Mouse (Mus musculus): ENCODE results near the gene Sars2. TPM values are rescaled to one million over a fixed set of nuclear protein-coding genes. Genes with fewer than 3 reads are reported as not detected.

Gene Sars2
- polyA plus RNA-seq, 1 experiment: 21.5 TPM

GRCm38 (mm10) chr7:28781261-28781663 lies 39.5 kb downstream of the Sars2 start:
- H3K4me3 ChIP-seq (ENCODE audit: extremely low read depth, insufficient read depth, insufficient read length): peak overlapping the region; percentile 39; the same call in 1 of the 2 replicates
- H3K36me3 ChIP-seq (ENCODE audit: control insufficient read depth, insufficient read depth, low read length): peaks cover 1% of the 10 kb centered on the region; the same call in 1 of the 2 replicates
- 27% methylated on average over 8 of the region's 8 CpGs for WGBS
- peaks cover 27% of the 10 kb centered on the region; the same call in 1 of the 2 replicates for H3K4me1 ChIP-seq (ENCODE audit: control insufficient read depth, insufficient read depth, insufficient read length)
- peak overlapping the region; percentile 70 for H3K27ac ChIP-seq (ENCODE audit: insufficient read depth, low read length)
- H3K27me3 ChIP-seq (ENCODE audit: control insufficient read depth, insufficient read depth, low read length): no peaks in the 10 kb centered on the region
- no peak for TF ChIP-seq POLR2A (IDR thresholded peaks at IDR 0.05; ENCODE audit: low read depth, low read length)
- TF ChIP-seq CTCF (IDR thresholded peaks at IDR 0.05; ENCODE audit: extremely low read depth, insufficient read depth, insufficient read length, insufficient replicate concordance): no peak
- peak; percentile 74 to 76 for DNase-seq (ENCODE audit: low read depth in 1 of 2, low spot score in 2 of 2)

GRCm38 (mm10) chr7:28785161-28785560 lies 43.4 kb downstream of the Sars2 start:
- Histone ChIP-seq H3K36me3 (ENCODE audit: control insufficient read depth, insufficient read depth, low read length) (no peaks in the 10 kb centered on the region), H3K4me1 (ENCODE audit: control insufficient read depth, insufficient read depth, insufficient read length) (peaks cover 50% of the 10 kb centered on the region), H3K27ac (ENCODE audit: insufficient read depth, low read length) (no peak overlapping the region), H3K4me3 (ENCODE audit: extremely low read depth, insufficient read depth, insufficient read length) (no peak overlapping the region), H3K27me3 (ENCODE audit: control insufficient read depth, insufficient read depth, low read length) (no peaks in the 10 kb centered on the region)
- no peak for DNase-seq (ENCODE audit: low read depth in 1 of 2, low spot score in 2 of 2)
- no peak for TF ChIP-seq POLR2A (IDR thresholded peaks at IDR 0.05; ENCODE audit: low read depth, low read length)
- TF ChIP-seq CTCF (IDR thresholded peaks at IDR 0.05; ENCODE audit: extremely low read depth, insufficient read depth, insufficient read length, insufficient replicate concordance): no peak
- WGBS: 59% methylated on average over 5 of the region's 5 CpGs

- 61% methylated on average over 9 of the region's 9 CpGs for WGBS
- H3K4me1 ChIP-seq (ENCODE audit: control insufficient read depth, insufficient read depth, insufficient read length): peaks cover 51% of the 10 kb centered on the region
- TF ChIP-seq POLR2A (IDR thresholded peaks at IDR 0.05; ENCODE audit: low read depth, low read length): no peak
- no peak for TF ChIP-seq CTCF (IDR thresholded peaks at IDR 0.05; ENCODE audit: extremely low read depth, insufficient read depth, insufficient read length, insufficient replicate concordance)
- H3K4me3 ChIP-seq (ENCODE audit: extremely low read depth, insufficient read depth, insufficient read length): no peak overlapping the region; the same call in 1 of the 2 replicates
- DNase-seq (ENCODE audit: low read depth in 1 of 2, low spot score in 2 of 2): peak in 1 of 2 experiments; percentile 48
- no peaks in the 10 kb centered on the region for H3K27me3 ChIP-seq (ENCODE audit: control insufficient read depth, insufficient read depth, low read length)
- peak overlapping the region; percentile 88 for H3K27ac ChIP-seq (ENCODE audit: insufficient read depth, low read length)
- no peaks in the 10 kb centered on the region for H3K36me3 ChIP-seq (ENCODE audit: control insufficient read depth, insufficient read depth, low read length)
Measured at GRCm38 (mm10) chr7:28787884-28788283, 46.1 kb downstream of the Sars2 start.

- 10% methylated on average over 5 of the region's 5 CpGs for WGBS
- no peaks in the 10 kb centered on the region for H3K36me3 ChIP-seq (ENCODE audit: control insufficient read depth, insufficient read depth, low read length)
- peak; percentile 72 to 92 for DNase-seq (ENCODE audit: low read depth in 1 of 2, low spot score in 2 of 2)
- TF ChIP-seq CTCF (IDR thresholded peaks at IDR 0.05; ENCODE audit: extremely low read depth, insufficient read depth, insufficient read length, insufficient replicate concordance) (no peak), POLR2A (IDR thresholded peaks at IDR 0.05; ENCODE audit: low read depth, low read length) (peak; percentile 44; the same call in 1 of the 2 replicates)
- H3K4me1 ChIP-seq (ENCODE audit: control insufficient read depth, insufficient read depth, insufficient read length): peaks cover 51% of the 10 kb centered on the region
- no peaks in the 10 kb centered on the region for H3K27me3 ChIP-seq (ENCODE audit: control insufficient read depth, insufficient read depth, low read length)
- H3K27ac ChIP-seq (ENCODE audit: insufficient read depth, low read length): peak within 1 kb of the TSS; percentile 88
- peak within 1 kb of the TSS; percentile 55 for H3K4me3 ChIP-seq (ENCODE audit: extremely low read depth, insufficient read depth, insufficient read length)
Measured at GRCm38 (mm10) chr7:28788307-28789195, 46.8 kb downstream of the Sars2 start, which contains the start of gene Rinl. Gene Rinl (plus strand): TSS chr7:28788969.

GRCm38 (mm10) chr7:28789235-28789634 lies 47.4 kb downstream of the Sars2 start:
- Histone ChIP-seq H3K4me3 (ENCODE audit: extremely low read depth, insufficient read depth, insufficient read length) (peak overlapping the region; percentile 55), H3K27me3 (ENCODE audit: control insufficient read depth, insufficient read depth, low read length) (no peaks in the 10 kb centered on the region), H3K4me1 (ENCODE audit: control insufficient read depth, insufficient read depth, insufficient read length) (peaks cover 51% of the 10 kb centered on the region), H3K36me3 (ENCODE audit: control insufficient read depth, insufficient read depth, low read length) (no peaks in the 10 kb centered on the region), H3K27ac (ENCODE audit: insufficient read depth, low read length) (peak overlapping the region; percentile 88)
- 55% methylated on average over 3 of the region's 3 CpGs for WGBS
- no peak for DNase-seq (ENCODE audit: low read depth in 1 of 2, low spot score in 2 of 2)
- TF ChIP-seq CTCF (IDR thresholded peaks at IDR 0.05; ENCODE audit: extremely low read depth, insufficient read depth, insufficient read length, insufficient replicate concordance) (no peak), POLR2A (IDR thresholded peaks at IDR 0.05; ENCODE audit: low read depth, low read length) (no peak)

GRCm38 (mm10) chr7:28790066-28790806 lies 48.4 kb downstream of the Sars2 start:
- Histone ChIP-seq H3K27me3 (ENCODE audit: control insufficient read depth, insufficient read depth, low read length) (no peaks in the 10 kb centered on the region), H3K27ac (ENCODE audit: insufficient read depth, low read length) (peak overlapping the region; percentile 88), H3K4me1 (ENCODE audit: control insufficient read depth, insufficient read depth, insufficient read length) (peaks cover 47% of the 10 kb centered on the region), H3K4me3 (ENCODE audit: extremely low read depth, insufficient read depth, insufficient read length) (no peak overlapping the region), H3K36me3 (ENCODE audit: control insufficient read depth, insufficient read depth, low read length) (no peaks in the 10 kb centered on the region)
- DNase-seq (ENCODE audit: low read depth in 1 of 2, low spot score in 2 of 2): no peak
- WGBS: 78% methylated on average over 8 of the region's 8 CpGs
- no peak for TF ChIP-seq POLR2A (IDR thresholded peaks at IDR 0.05; ENCODE audit: low read depth, low read length)
- TF ChIP-seq CTCF (IDR thresholded peaks at IDR 0.05; ENCODE audit: extremely low read depth, insufficient read depth, insufficient read length, insufficient replicate concordance): no peak

Measured in spleen, adult 2 months (tissue).